Mouse (Mus musculus): Measurements from ENCODE around the gene Syt7.

DNA sequence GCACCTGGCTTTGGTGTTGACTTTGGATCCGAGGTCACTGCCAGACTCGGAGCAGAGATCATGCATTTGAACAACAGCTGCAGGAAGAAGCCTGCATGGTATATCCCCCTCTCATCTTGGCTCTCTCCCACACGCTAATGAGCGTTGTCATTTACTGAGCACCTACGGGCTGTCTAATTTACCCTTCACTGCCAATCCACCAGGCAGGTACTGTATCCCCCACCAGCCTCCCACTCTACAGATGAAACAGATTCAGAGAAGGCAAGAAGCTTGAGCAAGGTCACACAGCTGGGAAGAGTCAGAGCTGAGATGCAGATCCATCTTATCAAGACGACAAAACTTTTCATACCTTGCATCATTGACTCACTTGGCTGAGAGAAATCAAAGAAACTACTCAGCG is 72.7 kb downstream of the Syt7 start:
- no peak for TF ChIP-seq CTCF (IDR thresholded peaks at IDR 0.05; ENCODE audit: borderline replicate concordance, extremely low read depth, insufficient read depth, insufficient read length)
- no peak for TF ChIP-seq POLR2A (IDR thresholded peaks at IDR 0.05; ENCODE audit: borderline replicate concordance, extremely low read depth, insufficient read depth, insufficient read length, poor library complexity, severe bottlenecking)

All from brain, embryonic 14.5 days (tissue).